26 mouse cellular contexts compared by ENCODE assay signal in genomic region chr4:150822624-150823023, GRCm38 (mm10). TPM values are rescaled to one million over a fixed set of nuclear protein-coding genes. Genes with fewer than 3 reads are reported as not detected.
DNase-seq lines count a peak whose midpoint lies in the region; ATAC-seq and TF ChIP-seq lines count a peak whose summit lies in the region.
"Had no signal": no experiment of that assay in that cellular context is flagged by ENCODE, and none has a peak within 500 bp of the region (broad histone marks: within the 10 kb centered on the region; RNA-seq: fewer than 3 reads in every experiment).

No protein-coding gene starts in this region.

- no peak for DNase-seq in embryonic facial prominence, embryonic 10.5 days (ENCODE audit: low spot score)
- peak; percentile 24 for DNase-seq in kidney, adult 18-20 months
- DNase-seq in kidney, postnatal 10 days, result no peak
- peak; percentile 61 for DNase-seq in kidney, postnatal 0 days (ENCODE audit: low spot score)
- peak; percentile 42 for DNase-seq in yolk sac, embryonic 10.5 days (ENCODE audit: low spot score)
- DNase-seq in left cerebral cortex, adult 9 months (ENCODE audit: low spot score in 2 of 2), result no peak
- no peak for DNase-seq in frontal cortex, adult 2 months (ENCODE audit: extremely low spot score in 1 of 2, low spot score in 1 of 2)
- DNase-seq: adrenal gland, adult 2 months; adrenal gland, postnatal 36 days; cerebellum, adult 18-20 months; cerebellum, postnatal 10 days; layer of hippocampus, adult 9-11 months; liver, postnatal 0 days; right cerebral cortex, postnatal 25 days; thymus, postnatal 14 days had no signal

- H3K4me1 ChIP-seq in embryonic facial prominence, embryonic 12.5 days, result peaks cover 43% of the 10 kb centered on the region
- H3K4me1 ChIP-seq in embryonic facial prominence, embryonic 10.5 days, result peaks cover 90% of the 10 kb centered on the region
- H3K4me1 ChIP-seq in kidney, postnatal 0 days (replicated peaks; ENCODE audit: insufficient read depth, low read length), result peaks cover 36% of the 10 kb centered on the region

- no peaks in the 10 kb centered on the region for H3K27me3 ChIP-seq in embryonic facial prominence, embryonic 12.5 days
- H3K27me3 ChIP-seq in embryonic facial prominence, embryonic 10.5 days (replicated peaks; ENCODE audit: low read depth, poor library complexity, severe bottlenecking), result peaks cover 10% of the 10 kb centered on the region; the same call in 1 of the 2 replicates
- H3K27me3 ChIP-seq in kidney, postnatal 0 days (ENCODE audit: insufficient read depth, low read length), result no peaks in the 10 kb centered on the region
- H3K27me3 ChIP-seq: CH12.LX; embryonic facial prominence, embryonic 15.5 days; limb, embryonic 13.5 days; stomach, embryonic 15.5 days had no signal

- ATAC-seq in embryonic facial prominence, embryonic 12.5 days (ENCODE audit: insufficient number of reproducible peaks, insufficient read depth, low FRiP score, low TSS enrichment), result no peak
- ATAC-seq in kidney, postnatal 0 days (replicated peaks; ENCODE audit: low FRiP score, low read depth), result peak; percentile 38; the same call in 1 of the 2 replicates
- ATAC-seq: activated CD4-positive, CD25-positive, alpha-beta regulatory T cell, adult 4 months; forebrain, embryonic 13.5 days; hindbrain, embryonic 16.5 days; liver, postnatal 0 days; midbrain, embryonic 16.5 days had no signal

- no peaks in the 10 kb centered on the region for H3K36me3 ChIP-seq in embryonic facial prominence, embryonic 12.5 days
- H3K36me3 ChIP-seq in embryonic facial prominence, embryonic 10.5 days (replicated peaks), result no peaks in the 10 kb centered on the region
- no peaks in the 10 kb centered on the region for H3K36me3 ChIP-seq in kidney, postnatal 0 days (ENCODE audit: insufficient read depth, low read length)
- H3K36me3 ChIP-seq: embryonic facial prominence, embryonic 15.5 days; limb, embryonic 13.5 days; liver, embryonic 12.5 days; stomach, embryonic 15.5 days had no signal

- H3K9me3 ChIP-seq in embryonic facial prominence, embryonic 12.5 days, result no peaks in the 10 kb centered on the region
- no peaks in the 10 kb centered on the region for H3K9me3 ChIP-seq in embryonic facial prominence, embryonic 10.5 days
- no peaks in the 10 kb centered on the region for H3K9me3 ChIP-seq in kidney, postnatal 0 days (replicated peaks; ENCODE audit: low read length)
- H3K9me3 ChIP-seq: embryonic facial prominence, embryonic 15.5 days; forebrain, embryonic 13.5 days; limb, embryonic 13.5 days; liver, embryonic 12.5 days; stomach, embryonic 15.5 days had no signal

- H3K27ac ChIP-seq in embryonic facial prominence, embryonic 12.5 days, result 0 out of 2 replicates have a peak overlapping the region, but pooled peaks have one; percentile 12
- H3K27ac ChIP-seq in embryonic facial prominence, embryonic 10.5 days (replicated peaks), result no peak overlapping the region
- 0 out of 2 replicates have a peak overlapping the region, but pooled peaks have one; percentile 14 for H3K27ac ChIP-seq in kidney, postnatal 0 days
- H3K27ac ChIP-seq: embryonic facial prominence, embryonic 15.5 days; forebrain, embryonic 13.5 days; limb, embryonic 13.5 days; liver, embryonic 12.5 days had no signal

- no peak overlapping the region for H3K4me2 ChIP-seq in embryonic facial prominence, embryonic 12.5 days (replicated peaks)
- no peak overlapping the region for H3K4me2 ChIP-seq in kidney, postnatal 0 days (ENCODE audit: low read length)
- H3K4me2 ChIP-seq: embryonic facial prominence, embryonic 15.5 days; forebrain, embryonic 13.5 days; limb, embryonic 13.5 days; liver, embryonic 12.5 days; midbrain, embryonic 11.5 days; stomach, embryonic 15.5 days had no signal

- TF ChIP-seq CTCF in kidney, postnatal 0 days (IDR thresholded peaks at IDR 0.05; ENCODE audit: low read depth), result no peak

- WGBS in embryonic facial prominence, embryonic 12.5 days, result 73% methylated on average over 9 of the region's 9 CpGs
- 74% methylated on average over 9 of the region's 9 CpGs for WGBS in embryonic facial prominence, embryonic 10.5 days
- WGBS in kidney, postnatal 0 days, result 47% methylated on average over 9 of the region's 9 CpGs

- no peak overlapping the region for H3K9ac ChIP-seq in embryonic facial prominence, embryonic 12.5 days
- H3K9ac ChIP-seq in kidney, postnatal 0 days (ENCODE audit: low read depth, low read length), result no peak overlapping the region
- H3K9ac ChIP-seq: embryonic facial prominence, embryonic 15.5 days; forebrain, embryonic 13.5 days; limb, embryonic 13.5 days; liver, embryonic 12.5 days; liver, postnatal 0 days; stomach, embryonic 15.5 days had no signal

- no peak overlapping the region for H3K4me3 ChIP-seq in embryonic facial prominence, embryonic 12.5 days
- H3K4me3 ChIP-seq in embryonic facial prominence, embryonic 10.5 days, result no peak overlapping the region
- no peak overlapping the region for H3K4me3 ChIP-seq in kidney, postnatal 0 days (replicated peaks; ENCODE audit: low read depth, low read length)
- H3K4me3 ChIP-seq: embryonic facial prominence, embryonic 15.5 days; forebrain, embryonic 13.5 days; limb, embryonic 13.5 days; liver, embryonic 12.5 days; stomach, embryonic 15.5 days had no signal

RNA-seq across cellular contexts. Expression of gene Errfi1, which starts 31.1 kb away (rescaled TPM):
- polyA plus RNA-seq in embryonic facial prominence, embryonic 12.5 days (2016; fragmentation: Nextera tagmentation; extraction: Ambion mirVana), result 26.9 and 27.8 TPM in 2 replicates
- polyA plus RNA-seq in embryonic facial prominence, embryonic 10.5 days (2016; fragmentation: Nextera tagmentation; extraction: Ambion mirVana), result 27.0 and 28.1 TPM in 2 replicates
- 34.1 and 35.5 TPM in 2 replicates for polyA plus RNA-seq in kidney, postnatal 0 days (2015; fragmentation: Nextera tagmentation; extraction: Ambion mirVana)
- polyA plus RNA-seq in frontal cortex, adult 2 months (2012; rRNA removed), result 21.6 and 22.3 TPM in 2 replicates

Comparison
In these comparisons a context has a peak if more than half of its experiments do, and no peak if none do; other contexts are left out.
1. DNase-seq: peak in kidney, adult 18-20 months (single experiment), kidney, postnatal 0 days (single experiment) and yolk sac, embryonic 10.5 days (single experiment); none in embryonic facial prominence, embryonic 10.5 days (single experiment), kidney, postnatal 10 days (single experiment), left cerebral cortex, adult 9 months (0 of 2) and frontal cortex, adult 2 months (0 of 2).